Mouse (Mus musculus) spleen, embryonic (tissue): ENCODE measurements around the gene Unc13a.

Experiments
- CTCF ChIA-PET: fragments of 350-600 bp; sonication (Branson Sonifier 250); formaldehyde crosslinking; loops from one replicate; lab custom pipeline; 2022; lab: Charles Lee

The Unc13a gene

DNA sequence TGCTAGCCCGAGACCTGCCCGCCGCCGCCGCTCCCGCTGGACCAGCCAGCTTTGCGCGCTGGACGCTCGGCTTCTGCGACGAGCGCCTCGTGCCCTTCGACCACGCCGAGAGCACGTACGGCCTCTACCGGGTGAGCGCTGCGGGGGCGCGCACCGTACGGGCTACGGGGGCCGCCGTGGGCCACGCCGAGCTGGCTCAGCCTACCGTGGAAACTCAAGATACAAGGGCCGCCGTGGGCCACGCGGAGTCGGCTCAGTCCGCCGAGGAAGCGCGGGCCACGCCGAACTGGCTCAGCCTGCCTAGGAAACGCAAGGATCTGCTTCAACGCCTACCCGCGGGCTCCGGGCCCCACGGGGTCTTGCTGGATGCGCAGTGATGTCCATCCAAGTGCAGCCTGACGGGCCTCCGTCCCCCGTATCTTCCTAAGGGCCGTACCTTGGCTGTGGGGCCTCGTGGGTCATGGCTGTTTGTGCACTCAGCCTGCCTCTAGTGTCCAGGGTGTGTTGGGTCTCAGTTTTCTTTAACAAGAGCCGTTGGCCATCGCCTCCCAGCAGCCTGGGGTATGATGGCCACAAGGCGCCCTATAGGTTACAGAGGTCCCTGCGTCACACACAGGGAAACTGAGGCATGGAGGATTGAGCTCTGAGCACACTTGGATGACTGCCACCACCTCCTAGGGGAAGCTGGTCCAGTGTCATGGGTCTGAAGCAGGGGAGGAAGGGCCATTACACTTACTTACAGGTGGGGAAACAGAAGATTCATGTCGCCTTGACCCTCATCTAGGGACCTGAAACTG lies 79.0 kb downstream of the Unc13a start:
- CTCF ChIA-PET: interaction anchor here (0.5 to 0.8 kb wide), 4 partner anchors 31 to 84 kb away, joined by 3 to 6 read pairs (median 3); partner anchors contain the start of gene Jak3

DNA sequence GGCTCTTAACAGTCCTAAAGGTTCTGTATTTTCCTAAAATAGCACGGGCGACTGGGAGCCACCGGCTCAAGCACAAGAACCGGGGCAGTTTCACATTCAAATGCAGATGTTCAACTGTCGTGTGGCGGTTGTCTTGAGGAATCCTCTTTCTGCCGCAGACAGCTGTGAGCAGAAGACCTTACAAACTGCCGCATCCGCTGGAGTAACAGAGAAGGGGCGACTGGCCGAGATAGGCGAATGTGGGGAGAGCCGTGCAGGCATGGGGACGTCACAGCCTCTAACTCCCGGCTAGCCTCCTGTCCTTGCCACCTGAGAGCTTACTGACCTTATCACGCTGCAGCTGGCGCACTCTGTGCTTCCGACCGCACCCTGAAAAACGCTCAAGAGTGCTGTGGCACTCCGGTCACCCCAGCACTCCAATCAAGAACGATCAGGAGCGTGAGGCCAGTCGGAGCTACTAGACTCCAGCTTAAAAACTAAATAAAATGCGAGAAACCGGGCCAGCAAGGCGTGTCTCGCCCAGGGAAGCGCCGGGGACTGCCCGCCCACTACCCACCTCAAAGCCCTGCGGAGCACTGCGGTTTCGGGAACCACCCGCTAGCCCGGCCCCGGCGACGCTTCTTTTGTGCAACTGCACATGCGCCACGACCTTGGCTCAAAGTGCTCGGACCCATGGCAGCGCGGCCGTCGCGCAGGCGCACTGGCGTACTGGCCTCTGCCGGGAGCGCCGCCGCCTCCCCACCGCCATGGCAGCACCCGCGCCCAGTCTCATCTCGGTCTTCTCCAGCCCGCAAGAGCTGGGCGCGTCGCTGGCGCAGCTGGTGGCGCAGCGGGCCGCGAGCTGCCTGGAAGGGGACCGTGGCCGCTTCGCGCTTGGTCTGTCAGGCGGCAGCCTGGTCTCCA lies 79.8 kb downstream of the Unc13a start, which contains the start of gene Pgls:
Pgls (plus strand) TSS at position 706 of the 903 bp plus-strand sequence.
- CTCF ChIA-PET: interaction anchor here (1.8 kb wide), 1 partner anchor 23 kb away, joined by 6 read pairs; the partner anchor contains the start of gene Slc27a1

DNA sequence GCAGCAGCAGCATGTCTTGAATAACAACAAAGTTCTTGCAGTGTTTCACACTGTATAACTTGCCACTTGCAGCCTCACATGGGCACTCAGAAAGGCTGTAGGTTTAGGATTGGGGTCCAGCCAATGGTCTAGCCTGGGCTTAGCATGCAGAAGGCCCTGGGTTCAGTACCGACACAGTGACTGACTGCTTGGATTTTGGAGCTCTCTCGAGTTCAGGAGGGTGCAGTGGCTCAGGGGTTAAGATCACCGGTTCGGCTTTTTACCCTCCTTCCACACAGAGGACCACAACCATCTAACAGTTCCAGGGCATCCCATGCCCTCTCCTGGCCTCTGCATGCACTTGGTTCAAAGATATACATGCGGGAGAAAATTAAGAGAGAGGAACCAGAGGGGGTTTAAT lies 80.5 kb downstream of the Unc13a start:
- CTCF ChIA-PET: interaction anchor here (1.8 kb wide), 1 partner anchor 22 kb away, joined by 6 read pairs; the partner anchor contains the start of gene Slc27a1

DNA sequence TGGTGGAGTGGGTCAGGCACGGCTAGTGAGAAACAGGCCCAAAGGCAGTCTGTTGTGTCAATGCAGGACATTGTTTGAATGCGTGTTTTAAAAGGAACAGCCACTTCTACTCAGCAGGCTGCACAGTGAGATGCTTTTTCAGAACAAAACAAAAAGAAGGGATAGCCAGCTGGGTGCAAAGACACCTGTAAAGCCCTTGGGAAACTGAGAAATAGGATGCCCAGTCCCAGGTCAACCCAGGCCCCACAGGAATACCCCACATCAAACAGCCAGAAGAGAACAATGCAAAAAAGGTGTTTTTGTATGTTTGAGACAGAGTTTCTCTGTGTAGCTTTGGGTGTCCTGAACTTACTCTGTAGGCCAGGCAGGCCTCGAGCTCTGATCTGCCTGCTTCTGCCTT lies 82.8 kb downstream of the Unc13a start:
- CTCF ChIA-PET: interaction anchor here (0.6 kb wide), 1 partner anchor 119 kb away, joined by 3 read pairs; no protein-coding TSS in a partner anchor

DNA sequence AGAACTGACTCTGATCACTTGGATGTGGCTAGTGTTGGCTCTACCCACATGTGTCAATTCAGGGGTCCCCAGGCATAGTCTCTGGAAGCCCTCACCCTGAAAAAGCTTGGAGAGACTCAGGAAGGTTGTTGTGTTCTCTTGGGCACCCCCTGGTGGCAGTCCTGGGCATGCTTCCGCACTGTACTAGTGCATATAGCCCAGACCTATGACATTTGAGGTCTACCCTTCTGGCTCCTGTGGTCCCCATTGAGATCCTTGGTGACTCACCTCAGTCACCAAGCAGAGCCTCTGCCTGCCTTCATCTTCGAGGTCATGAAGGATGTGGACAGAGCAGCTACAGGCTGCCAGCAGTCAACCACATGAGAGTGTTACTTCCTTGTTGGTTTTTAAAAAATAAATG lies 84.7 kb downstream of the Unc13a start:
- CTCF ChIA-PET: interaction anchor here (0.6 to 0.7 kb wide), 3 partner anchors 19 to 724 kb away, joined by 4 to 6 read pairs (median 4); partner anchors contain the start of gene Kcnn1

DNA sequence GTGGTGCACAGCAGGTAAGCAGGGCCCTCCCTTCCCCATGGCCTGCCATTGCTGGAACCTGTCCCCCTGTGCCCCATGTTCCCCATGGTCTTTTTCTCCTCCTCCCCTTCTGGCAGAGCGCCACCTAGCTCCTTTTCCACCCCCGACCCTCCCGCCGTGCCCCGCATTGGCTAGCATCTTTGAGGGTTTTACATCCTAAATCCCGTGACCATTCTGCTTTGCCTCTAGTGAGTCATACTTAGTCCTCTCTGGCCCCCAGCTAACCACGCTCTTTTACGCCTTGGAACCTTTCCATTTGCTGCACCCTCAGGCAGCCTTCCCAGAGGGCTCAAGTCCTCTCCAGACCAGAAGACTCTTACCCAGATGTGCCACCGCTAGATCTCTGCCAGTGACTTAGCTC lies 91.4 kb downstream of the Unc13a start:
- CTCF ChIA-PET: no interaction called here

DNA sequence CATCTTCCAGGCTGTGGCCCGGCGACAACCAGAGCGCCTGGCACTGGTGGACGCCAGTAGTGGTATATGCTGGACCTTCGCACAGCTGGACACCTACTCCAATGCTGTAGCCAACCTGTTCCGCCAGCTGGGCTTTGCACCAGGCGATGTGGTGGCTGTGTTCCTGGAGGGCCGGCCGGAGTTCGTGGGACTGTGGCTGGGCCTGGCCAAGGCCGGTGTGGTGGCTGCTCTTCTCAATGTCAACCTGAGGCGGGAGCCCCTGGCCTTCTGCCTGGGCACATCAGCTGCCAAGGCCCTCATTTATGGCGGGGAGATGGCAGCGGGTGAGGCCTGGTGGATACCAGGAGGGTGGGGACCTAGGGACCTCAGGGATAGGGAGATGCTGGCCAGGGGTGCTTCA lies 92.1 kb downstream of the Unc13a start:
- CTCF ChIA-PET: no interaction called here

DNA sequence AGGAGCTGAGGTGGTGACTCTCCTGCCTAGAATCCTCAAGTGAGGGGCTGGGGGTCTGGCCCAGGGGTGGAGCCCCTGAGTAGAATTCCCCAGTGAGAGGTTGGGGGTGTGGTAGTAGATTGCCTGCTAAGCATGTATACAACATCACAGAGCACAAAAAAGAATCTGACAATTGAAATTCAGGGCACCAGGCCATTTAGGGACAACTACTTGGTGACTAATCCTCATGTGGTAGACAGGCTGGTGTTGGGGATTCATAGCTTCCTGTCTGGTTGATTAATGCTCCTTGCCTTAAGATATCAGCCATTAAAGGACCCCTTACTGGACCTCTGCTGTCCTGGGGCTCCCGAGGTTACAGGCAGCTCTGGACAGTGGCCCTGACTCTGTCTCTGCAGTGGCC lies 92.5 kb downstream of the Unc13a start:
- CTCF ChIA-PET: no interaction called here

DNA sequence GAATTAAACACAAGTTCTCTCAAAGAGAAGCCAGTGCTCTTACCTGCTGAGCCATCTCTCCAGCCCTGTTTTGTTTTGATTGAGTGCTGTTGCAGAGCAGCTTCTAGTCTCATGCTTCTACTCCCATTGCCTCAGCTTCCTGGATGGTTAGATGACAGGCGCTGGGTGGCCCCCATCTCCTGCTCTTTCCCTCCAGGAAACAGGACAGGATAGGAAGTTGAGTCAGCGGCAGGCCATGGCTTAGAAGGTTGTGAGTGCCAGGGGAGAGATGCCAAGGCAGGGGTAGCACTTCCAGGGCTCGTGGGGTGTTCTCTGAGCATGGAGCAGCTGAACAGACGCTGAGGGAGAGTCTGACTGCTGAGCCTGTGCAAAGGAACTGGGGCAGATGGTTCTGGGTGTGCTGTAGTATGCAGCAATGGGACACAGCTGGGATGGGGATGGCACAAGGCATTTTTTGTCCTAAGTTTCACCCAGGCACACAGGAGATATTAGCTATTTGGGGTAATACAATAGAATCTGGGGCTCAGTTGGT lies 93.6 kb downstream of the Unc13a start:
- CTCF ChIA-PET: interaction anchor here (0.7 kb wide), 1 partner anchor 12 kb away, joined by 3 read pairs; no protein-coding TSS in a partner anchor

DNA sequence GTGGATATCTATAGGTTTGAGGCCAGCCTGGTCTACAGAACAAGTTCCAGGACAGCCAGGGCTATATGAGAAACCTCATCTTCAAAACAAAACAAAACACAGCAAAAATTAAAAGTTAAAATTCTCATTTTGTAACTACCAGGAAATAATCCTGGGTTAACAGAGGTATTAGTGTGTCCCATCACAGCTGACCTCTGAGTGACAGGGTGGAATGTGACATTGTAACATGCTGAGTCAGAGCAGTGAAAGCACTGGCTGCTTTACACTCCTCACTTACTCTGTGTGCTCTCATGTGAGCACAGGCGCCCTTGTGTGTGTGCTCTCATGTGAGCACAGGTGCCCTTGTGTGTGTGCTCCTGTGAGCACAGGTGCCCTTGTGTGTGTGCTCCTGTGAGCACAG lies 96.5 kb downstream of the Unc13a start:
- CTCF ChIA-PET: interaction anchor here (1.0 kb wide), 1 partner anchor 10 kb away, joined by 3 read pairs; no protein-coding TSS in a partner anchor

DNA sequence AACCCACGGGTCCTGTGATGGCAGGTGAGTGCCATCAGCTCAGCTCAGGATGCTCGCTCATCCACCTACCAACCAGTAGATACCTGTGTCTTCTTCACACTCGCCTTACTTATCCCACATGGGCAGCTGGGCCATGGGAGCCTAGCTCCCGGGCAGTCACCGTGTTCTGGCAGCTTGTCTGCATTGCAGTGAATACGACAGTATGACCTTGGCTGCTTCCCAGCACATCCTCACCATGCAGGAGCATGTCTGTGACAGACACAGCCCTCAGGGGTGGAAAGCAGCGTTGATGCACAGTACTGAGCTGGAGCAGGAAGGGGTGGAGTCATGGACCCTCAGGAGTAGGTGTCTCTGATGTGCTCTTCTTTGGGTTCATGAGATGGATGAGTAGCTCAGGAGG lies 97.1 kb downstream of the Unc13a start:
- CTCF ChIA-PET: interaction anchor here (1.0 kb wide), 1 partner anchor 9 kb away, joined by 3 read pairs; no protein-coding TSS in a partner anchor
